Mouse (Mus musculus) stomach, postnatal 0 days (tissue): ENCODE measurements around the gene Cox17.

Source experiments
- CTCF ChIP-seq: IDR thresholded peaks from 2 replicates; pipeline ENCODE4 v1.5.1; 2016; ENCODE audit warnings: antibody characterized with exemption, low read depth, mild to moderate bottlenecking, moderate library complexity
- EP300 ChIP-seq: optimal IDR thresholded peaks from 2 replicates; pipeline ENCODE3; 2016; ENCODE audit warnings: antibody characterized with exemption

- TF ChIP-seq CTCF (no peak), EP300 (no peak)
Observed at GRCm38 (mm10) chr16:38352851-38353250, 6.1 kb downstream of the Cox17 start.
